Mouse (Mus musculus) lung, embryonic 15.5 days (tissue): Measurements from ENCODE around the gene Klk8. TPM values are rescaled to one million over a fixed set of nuclear protein-coding genes. Genes with fewer than 3 reads are reported as not detected.

Source experiments
- ATAC-seq: fragments of 200-750 bp; cut with Nextera tagmentation; 2 replicates; pipeline ENCODE4 v1.8.0; 2017; ENCODE audit warnings: moderate number of reproducible peaks, borderline replicate concordance; ENCODE audit not compliant: low FRiP score, low TSS enrichment; ENCODE audit errors: extremely low read depth
- H3K27ac ChIP-seq: fragments of 300-500 bp; sonication (generic); 2 replicates; pipeline ENCODE4 v1.5.1; 2015; ENCODE audit warnings: moderate library complexity, mild to moderate bottlenecking, inconsistent platforms
- H3K27me3 ChIP-seq: fragments of 300-500 bp; sonication (generic); 2 replicates; pipeline ENCODE4 v1.6.1; 2015; ENCODE audit warnings: inconsistent platforms
- H3K36me3 ChIP-seq: fragments of 300-500 bp; sonication (generic); 2 replicates; pipeline ENCODE4 v1.6.1; 2015; ENCODE audit warnings: inconsistent platforms
- H3K4me1 ChIP-seq: fragments of 300-500 bp; sonication (generic); 2 replicates; pipeline ENCODE4 v1.6.1; 2015; ENCODE audit warnings: inconsistent platforms
- H3K4me2 ChIP-seq: fragments of 300-500 bp; sonication (generic); 2 replicates; pipeline ENCODE4 v1.6.1; 2015; ENCODE audit warnings: inconsistent platforms, mild to moderate bottlenecking, moderate library complexity
- H3K4me3 ChIP-seq: fragments of 300-500 bp; sonication (generic); 2 replicates; pipeline ENCODE4 v1.5.1; 2015; ENCODE audit warnings: mild to moderate bottlenecking, inconsistent platforms
- H3K9ac ChIP-seq: fragments of 300-500 bp; sonication (generic); 2 replicates; pipeline ENCODE4 v1.6.1; 2015; ENCODE audit warnings: inconsistent platforms
- H3K9me3 ChIP-seq: fragments of 300-500 bp; sonication (generic); 2 replicates; pipeline ENCODE4 v1.6.1; 2016; ENCODE audit warnings: inconsistent platforms
- WGBS: fragments of 180-500 bp; shearing (Covaris S2); methylation state at CpG from one replicate; pipeline ENCODE4 v1.1.7; 2015; 5-methylcytosine and 5-hydroxymethylcytosine counted together
- polyA plus RNA-seq: library from polyadenylated mRNA; unstranded; fragments of >200 nt; fragmentation: Nextera tagmentation; extraction: Ambion mirVana; gene quantifications from 2 replicates; pipeline ENCODE4 v1.2.1, GENCODE M21; 2015

The Klk8 gene
- polyA plus RNA-seq, 1 experiment from 2014 or later: 22.4 TPM

- no peak for ATAC-seq
- H3K27me3 ChIP-seq: no peaks in the 10 kb centered on the region
- no peaks in the 10 kb centered on the region for H3K4me1 ChIP-seq
- H3K9me3 ChIP-seq: no peaks in the 10 kb centered on the region
- no peak overlapping the region for H3K9ac ChIP-seq
- no peak overlapping the region for H3K4me2 ChIP-seq
- H3K36me3 ChIP-seq: no peaks in the 10 kb centered on the region
- H3K27ac ChIP-seq: no peak overlapping the region
- WGBS: 86% methylated on average over 4 of the region's 4 CpGs
- H3K4me3 ChIP-seq: no peak overlapping the region
These were observed 46.4 kb downstream of the Klk8 start for GRCm38 (mm10) chr7:43843801-43844200.

GRCm38 (mm10) chr7:43851616-43852015, 54.2 kb downstream of the Klk8 start:
- no peaks in the 10 kb centered on the region for H3K27me3 ChIP-seq
- no peak overlapping the region for H3K4me2 ChIP-seq
- no peak for ATAC-seq
- no peak overlapping the region for H3K27ac ChIP-seq
- no peaks in the 10 kb centered on the region for H3K9me3 ChIP-seq
- H3K36me3 ChIP-seq: no peaks in the 10 kb centered on the region
- H3K4me3 ChIP-seq: no peak overlapping the region
- 83% methylated on average over 6 of the region's 6 CpGs for WGBS
- H3K9ac ChIP-seq: no peak overlapping the region
- no peaks in the 10 kb centered on the region for H3K4me1 ChIP-seq

Other genes starting within 250 kb of the Klk8 start
- gene Zfp658, start 235.3 kb upstream of the Klk8 start, polyA plus RNA-seq: 3.5 and 4.4 TPM in 2 replicates
- gene Zfp719, start 218.0 kb upstream of the Klk8 start, polyA plus RNA-seq: 13.1 and 13.5 TPM in 2 replicates
- gene Zfp819, start 190.4 kb upstream of the Klk8 start, polyA plus RNA-seq: 0.15 and 0.33 TPM in 2 replicates
- not detected in 2 replicates for gene Ceacam18, start 162.9 kb upstream of the Klk8 start, polyA plus RNA-seq
- gene Siglece, start 137.4 kb upstream of the Klk8 start, polyA plus RNA-seq: 0.74 and 1.0 TPM in 2 replicates
- 13.9 and 14.2 TPM in 2 replicates for gene Ctu1, start 125.6 kb upstream of the Klk8 start, polyA plus RNA-seq
- not detected in 2 replicates for gene Klk14, start 107.2 kb upstream of the Klk8 start, polyA plus RNA-seq
- gene Klk13, start 85.0 kb upstream of the Klk8 start, polyA plus RNA-seq: 2.6 and 3.0 TPM in 2 replicates
- gene Klk12, start 28.7 kb upstream of the Klk8 start, polyA plus RNA-seq: not detected in 2 replicates
- gene Klk11, start 23.0 kb upstream of the Klk8 start, polyA plus RNA-seq: 0.14 and 0.42 TPM in 2 replicates
- 1.8 and 1.9 TPM in 2 replicates for gene Klk10, start 16.5 kb upstream of the Klk8 start, polyA plus RNA-seq
- gene Klk9, start 5.7 kb upstream of the Klk8 start, polyA plus RNA-seq: 0.16 TPM in 1 of 2 replicates, not detected in the other
- not detected in 2 replicates for gene Klk7, start 13.7 kb downstream of the Klk8 start, polyA plus RNA-seq
- gene Klk6, start 26.9 kb downstream of the Klk8 start, polyA plus RNA-seq: not detected in 2 replicates
- not detected in 2 replicates for gene Klk5, start 44.4 kb downstream of the Klk8 start, polyA plus RNA-seq
- not detected in 2 replicates for gene Klk4, start 83.6 kb downstream of the Klk8 start, polyA plus RNA-seq
- gene Klk15, start 136.2 kb downstream of the Klk8 start, polyA plus RNA-seq: not detected in 2 replicates
- not detected in 2 replicates for gene Klk1b8, start 153.1 kb downstream of the Klk8 start, polyA plus RNA-seq
- not detected in 2 replicates for gene Klk1b1, start 169.2 kb downstream of the Klk8 start, polyA plus RNA-seq
- not detected in 2 replicates for gene Klk1b9, start 178.5 kb downstream of the Klk8 start, polyA plus RNA-seq
- not detected in 2 replicates for gene Klk1b11, start 198.3 kb downstream of the Klk8 start, polyA plus RNA-seq
- not detected in 2 replicates for gene Klk1b26, start 214.6 kb downstream of the Klk8 start, polyA plus RNA-seq